In genomic region chr14:20660827-20661660, GRCm38 (mm10) we compare ENCODE assay signal across 8 mouse cellular contexts. TPM values are rescaled to one million over a fixed set of nuclear protein-coding genes. Genes with fewer than 3 reads are reported as not detected.
DNase-seq lines count a peak whose midpoint lies in the region; ATAC-seq lines count a peak whose summit lies in the region.

No protein-coding gene starts in this region.

- peak overlapping the region; percentile 74 for H3K4me2 ChIP-seq in hindbrain, embryonic 13.5 days

- peaks cover 31% of the 10 kb centered on the region for H3K27me3 ChIP-seq in hindbrain, embryonic 13.5 days

- WGBS in hindbrain, embryonic 13.5 days = 2% methylated on average over 52 of the region's 52 CpGs

- no peaks in the 10 kb centered on the region for H3K36me3 ChIP-seq in hindbrain, embryonic 13.5 days

- DNase-seq in NIH3T3 (ENCODE audit: low read depth) = peak; percentile 98
- DNase-seq in cerebellum, postnatal 10 days = peak; percentile 98 to 99
- DNase-seq in frontal cortex, postnatal 10 days (ENCODE audit: low spot score in 2 of 2) = peak; percentile 90 to 91
- peak; percentile 84 to 89 for DNase-seq in layer of hippocampus, postnatal 25 days (ENCODE audit: extremely low spot score in 1 of 2, low spot score in 1 of 2)
- peak; percentile 96 for DNase-seq in lung, postnatal 25 days (ENCODE audit: low spot score)
- DNase-seq in retina, embryonic 14.5 days (ENCODE audit: low spot score) = peak; percentile 99
- DNase-seq in thymus, postnatal 4 days = peak; percentile 92

- H3K4me3 ChIP-seq in hindbrain, embryonic 13.5 days = peak overlapping the region; percentile 55

- H3K4me1 ChIP-seq in hindbrain, embryonic 13.5 days (replicated peaks) = peaks cover 17% of the 10 kb centered on the region

- no peaks in the 10 kb centered on the region for H3K9me3 ChIP-seq in hindbrain, embryonic 13.5 days

- ATAC-seq in hindbrain, embryonic 13.5 days (ENCODE audit: low FRiP score) = peak; percentile 86

- peak overlapping the region; percentile 88 for H3K27ac ChIP-seq in hindbrain, embryonic 13.5 days

- peak overlapping the region; percentile 82 for H3K9ac ChIP-seq in hindbrain, embryonic 13.5 days

RNA-seq across cellular contexts. Expression of gene Myoz1, which starts 4.7 kb away (rescaled TPM):
- polyA plus RNA-seq in hindbrain, embryonic 13.5 days (2015; fragmentation: Nextera tagmentation; extraction: Ambion mirVana) = 0.30 TPM in 1 of 2 replicates, not detected in the other
- not detected for total RNA-seq in layer of hippocampus, postnatal 25 days (2021)

RNA-seq across cellular contexts. Expression of gene Synpo2l, which starts 7.1 kb away (rescaled TPM):
- 0.23 and 0.30 TPM in 2 replicates for polyA plus RNA-seq in hindbrain, embryonic 13.5 days (2015; fragmentation: Nextera tagmentation; extraction: Ambion mirVana)
- under 1 TPM; 0.12 to 0.22 TPM for total RNA-seq in layer of hippocampus, postnatal 25 days (2021)

RNA-seq across cellular contexts. Expression of gene Sec24c, which starts 13.1 kb away (rescaled TPM):
- polyA plus RNA-seq in hindbrain, embryonic 13.5 days (2015; fragmentation: Nextera tagmentation; extraction: Ambion mirVana) = 89.8 and 90.0 TPM in 2 replicates
- 100 to 1,000 TPM in 1 of 2 experiments, 10 to 100 TPM in 1; 99.6 to 110 TPM for total RNA-seq in layer of hippocampus, postnatal 25 days (2021)

RNA-seq across cellular contexts. Expression of gene Usp54, which starts 20.2 kb away (rescaled TPM):
- polyA plus RNA-seq in hindbrain, embryonic 13.5 days (2015; fragmentation: Nextera tagmentation; extraction: Ambion mirVana) = 9.3 and 12.1 TPM in 2 replicates
- 10 to 100 TPM; 42.6 to 50.8 TPM for total RNA-seq in layer of hippocampus, postnatal 25 days (2021)

RNA-seq across cellular contexts. Expression of gene Fut11, which starts 33.7 kb away (rescaled TPM):
- polyA plus RNA-seq in hindbrain, embryonic 13.5 days (2015; fragmentation: Nextera tagmentation; extraction: Ambion mirVana) = 27.2 and 29.3 TPM in 2 replicates
- 10 to 100 TPM; 15.6 to 16.0 TPM for total RNA-seq in layer of hippocampus, postnatal 25 days (2021)

Comparison
In these comparisons a context has a peak if more than half of its experiments do, and no peak if none do; other contexts are left out.
1. Peak in every context shown above with its lines: DNase-seq, ATAC-seq, H3K4me3 ChIP-seq and H3K27ac ChIP-seq.